Mouse (Mus musculus): Measurements from ENCODE around the gene Col23a1.

Col23a1 gene

DNA sequence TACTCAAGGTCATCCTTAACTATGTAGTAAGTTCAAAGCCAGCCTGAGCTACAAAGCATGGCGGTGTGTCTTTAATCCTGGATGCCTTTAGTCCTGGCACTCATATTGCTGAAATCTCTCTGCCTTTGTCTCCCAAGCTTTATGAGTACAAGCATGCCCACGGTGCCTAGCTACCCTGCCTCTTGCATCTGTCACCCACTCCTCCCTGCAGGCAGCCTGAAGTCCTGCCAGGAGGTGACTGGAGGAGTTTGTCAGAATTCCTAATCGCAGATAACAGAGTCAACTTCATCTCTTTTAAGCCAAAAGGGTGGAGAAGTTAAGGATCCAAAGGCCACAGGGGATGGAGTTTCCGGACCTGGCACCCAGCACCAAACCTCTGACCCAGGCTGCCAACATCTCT is 203.7 kb downstream of the Col23a1 start:
- DNase-seq, result no peak

DNA sequence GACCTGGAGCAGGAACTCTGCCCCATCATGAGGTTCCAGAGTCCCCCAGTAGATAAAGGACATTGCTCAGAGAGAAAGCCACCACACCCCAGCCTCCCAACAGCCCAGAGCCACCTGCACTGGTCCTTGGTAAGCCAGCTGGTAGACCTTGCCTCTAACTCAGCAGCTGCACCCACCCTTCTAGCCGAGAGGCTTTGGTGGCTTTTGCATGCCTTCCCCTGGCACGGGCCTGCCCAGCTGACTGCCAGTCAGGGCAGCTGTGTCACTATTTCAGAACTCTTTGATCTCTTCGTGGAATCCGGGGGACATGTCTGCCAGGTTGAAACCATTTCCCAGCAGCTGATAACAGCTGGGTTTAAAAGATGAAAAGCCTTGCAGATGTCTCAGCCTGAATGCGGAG is 204.5 kb downstream of the Col23a1 start:
- peak in 1 of 2 experiments; percentile 12 for DNase-seq

DNA sequence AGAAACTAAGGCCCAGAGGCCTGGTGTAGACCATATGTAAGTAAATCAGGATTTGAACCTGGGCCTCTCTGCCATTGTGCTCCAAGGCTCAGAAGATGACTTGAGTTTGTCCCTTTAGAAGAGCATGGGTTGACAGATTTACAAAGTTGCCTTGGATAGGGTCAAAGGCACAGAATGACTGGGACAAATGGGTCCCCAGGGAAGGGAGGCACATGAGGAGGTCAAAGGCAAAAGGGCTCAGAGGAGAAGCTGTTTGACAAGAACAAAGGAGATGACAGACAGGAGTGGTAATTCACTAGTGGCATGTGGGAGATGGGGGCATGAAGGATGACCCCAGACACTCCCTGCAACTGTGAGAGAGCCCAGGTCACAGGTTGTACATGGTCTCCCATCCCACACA is 210.1 kb downstream of the Col23a1 start:
- no peak for DNase-seq

DNA sequence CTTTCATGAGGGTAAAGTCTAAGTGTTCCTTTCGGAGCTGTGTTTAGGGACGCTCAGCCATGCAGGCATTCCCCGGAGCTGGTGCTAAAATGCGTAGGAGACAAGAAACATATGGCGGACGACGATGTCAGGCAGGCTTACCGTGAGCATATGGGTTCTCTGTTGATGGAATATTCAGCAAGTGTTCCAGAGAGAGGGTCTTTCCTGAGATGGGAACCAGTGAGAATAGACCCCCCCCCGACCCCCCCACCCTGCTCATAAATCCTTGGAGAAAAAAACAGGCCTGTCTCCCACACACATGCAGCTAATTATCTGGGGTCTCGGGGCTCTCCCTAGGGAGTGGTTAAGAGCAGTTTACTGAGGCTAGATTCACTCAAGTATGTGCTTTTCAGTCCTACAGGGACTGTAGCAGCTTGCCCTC is 212.7 kb downstream of the Col23a1 start:
- no peak for DNase-seq

DNA sequence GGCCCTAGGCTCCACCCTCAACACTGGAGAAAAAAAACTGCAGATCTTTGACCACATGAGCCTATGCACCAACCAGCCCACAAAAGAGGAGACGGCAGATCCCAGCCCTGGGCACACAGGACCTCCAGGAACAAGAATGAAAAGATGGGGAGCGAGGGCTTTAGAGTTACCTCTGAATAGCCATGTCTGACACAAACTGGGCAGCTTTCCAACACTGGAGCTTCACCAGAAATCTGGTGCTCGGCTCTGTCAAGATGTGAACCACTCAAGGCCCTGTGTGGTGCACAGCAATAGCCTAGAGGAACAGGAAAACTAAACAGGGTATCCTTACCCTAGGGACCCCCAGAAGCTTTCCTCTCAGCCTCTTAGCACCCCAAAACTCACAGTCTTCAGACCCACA is 215.2 kb downstream of the Col23a1 start:
- DNase-seq, result no peak

DNA sequence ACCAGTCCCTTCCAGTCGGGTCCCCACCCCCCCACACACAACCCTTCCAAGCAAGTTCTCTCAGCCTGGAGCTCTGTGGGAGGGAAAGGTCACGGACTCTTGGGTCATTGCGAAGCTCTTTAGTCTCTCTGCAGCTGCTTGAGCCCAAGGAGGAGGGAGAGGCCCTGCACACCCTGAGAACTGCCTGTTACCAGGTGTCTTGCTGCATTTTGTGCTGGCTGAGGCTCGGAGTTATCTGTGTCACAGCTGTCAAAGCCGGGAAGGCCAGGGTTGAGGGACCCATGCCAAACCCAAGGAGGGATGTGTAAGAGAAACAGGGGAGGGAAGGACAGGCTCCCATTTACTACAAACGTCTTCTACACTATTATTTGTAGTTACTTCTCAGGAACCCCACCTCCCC is 218.3 kb downstream of the Col23a1 start:
- DNase-seq, result no peak

DNA sequence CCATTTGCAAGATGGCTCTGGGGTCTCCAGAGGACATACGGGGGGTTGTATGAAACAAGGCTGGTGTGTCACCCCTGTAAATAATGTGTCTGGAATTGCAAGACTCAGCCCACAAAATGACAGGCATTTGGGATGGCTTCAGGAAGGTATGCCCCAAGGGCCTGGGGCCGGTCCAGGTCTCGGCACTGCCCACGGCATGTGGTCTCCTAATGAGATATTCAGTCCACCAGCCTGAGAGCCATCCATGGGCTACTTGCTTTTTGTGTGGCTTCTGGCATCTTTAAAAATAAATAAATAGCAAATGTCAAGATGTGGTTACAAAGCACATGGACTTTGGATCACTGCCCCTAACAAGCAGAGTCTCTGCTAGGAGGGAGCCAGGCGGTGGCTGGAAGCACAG is 219.5 kb downstream of the Col23a1 start:
- no peak for DNase-seq

DNA sequence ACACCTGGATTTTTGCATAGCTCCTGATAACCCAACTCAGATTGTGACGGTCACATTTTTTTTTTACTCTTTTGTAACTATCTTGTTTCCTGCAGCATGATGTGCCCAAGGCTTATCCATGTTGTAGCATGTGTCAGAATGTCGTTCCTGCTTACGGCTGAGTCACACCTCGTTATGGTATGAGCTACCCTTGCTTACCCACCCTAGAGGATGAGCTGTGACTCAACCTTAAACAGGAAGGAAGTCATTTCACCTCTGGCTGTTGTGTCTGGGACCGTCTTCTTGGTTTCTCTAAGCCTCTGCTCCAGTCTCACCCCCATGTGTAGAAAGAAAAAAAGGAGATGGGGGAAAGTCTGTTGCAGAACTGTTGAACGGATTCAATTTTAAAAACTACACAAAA is 223.3 kb downstream of the Col23a1 start:
- no peak for DNase-seq

DNA sequence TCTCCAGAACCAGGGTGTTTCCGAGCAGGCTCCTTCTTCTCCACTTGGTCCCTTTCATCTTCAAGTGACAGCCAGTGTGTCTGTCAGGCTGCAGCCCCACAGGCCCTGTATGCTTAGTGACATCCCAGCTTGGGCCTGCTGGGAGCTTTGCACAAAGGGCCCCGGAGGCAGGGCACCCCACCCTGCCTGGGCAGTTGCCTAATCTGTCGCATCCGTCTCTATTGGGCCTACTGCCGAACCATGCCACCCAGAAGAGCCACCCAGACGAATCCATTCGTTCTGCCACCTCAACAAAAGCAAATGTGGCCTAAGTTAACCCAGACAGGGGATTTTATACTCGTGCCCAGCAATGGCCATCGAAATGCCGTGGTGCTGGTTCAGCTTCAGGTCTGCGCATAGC is 225.6 kb downstream of the Col23a1 start:
- no peak for DNase-seq

DNA sequence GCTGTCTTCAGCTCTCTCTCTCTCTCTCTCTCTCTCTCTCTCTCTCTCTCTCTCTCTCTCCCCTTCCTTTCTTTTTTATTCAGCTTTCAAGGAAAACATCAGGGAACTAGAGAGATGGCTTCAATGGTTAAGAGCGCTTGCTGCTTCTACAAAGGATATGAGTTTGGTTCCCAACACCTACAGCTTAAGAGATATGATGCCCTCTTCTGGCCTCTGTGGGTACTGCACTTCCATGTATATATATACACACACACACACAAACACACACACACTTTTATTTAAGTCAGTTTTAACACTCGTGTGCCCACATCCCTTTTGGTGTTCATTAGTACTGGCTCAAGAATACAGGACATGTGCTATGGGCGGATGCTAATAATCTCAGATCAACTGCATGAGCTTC is 228.4 kb downstream of the Col23a1 start:
- DNase-seq, result no peak

DNA sequence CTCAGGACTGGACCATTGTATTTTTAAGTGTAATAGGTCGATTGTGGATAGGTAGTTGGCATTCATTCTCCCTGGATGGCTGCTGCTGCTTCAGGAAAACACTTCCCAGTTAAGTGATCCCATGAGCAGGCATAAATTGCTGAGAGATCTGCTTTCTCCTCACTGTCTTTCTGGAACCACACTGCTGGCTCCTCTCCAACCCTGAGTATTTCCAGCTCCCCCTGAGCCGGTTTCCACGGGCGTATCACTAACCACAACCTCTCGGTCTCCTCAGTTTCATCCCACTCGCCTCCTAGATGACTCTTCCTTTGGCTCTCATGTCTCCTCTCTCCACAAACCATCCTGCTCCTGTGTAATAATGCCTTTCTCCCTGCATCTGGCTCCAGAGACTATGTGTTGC is 228.9 kb downstream of the Col23a1 start:
- DNase-seq, result no peak

DNA sequence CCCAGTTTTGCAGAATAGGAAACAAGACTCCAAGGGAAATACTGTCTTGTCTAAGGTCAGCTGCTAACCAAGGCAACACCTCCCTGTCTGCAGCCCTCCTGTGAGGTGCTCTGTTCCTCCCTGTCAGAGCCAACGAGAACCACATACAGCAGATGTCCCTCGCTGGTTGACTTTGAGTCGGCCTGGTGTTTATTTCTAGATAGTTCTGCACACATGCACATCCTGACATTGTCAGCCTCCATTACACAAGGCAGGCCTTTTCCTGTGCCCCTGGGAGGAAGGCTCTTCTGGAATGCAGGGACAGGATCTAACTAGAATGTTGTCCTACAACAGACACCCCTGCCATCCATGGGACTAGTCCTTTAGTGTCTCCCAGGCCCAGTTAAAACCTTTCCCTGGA is 231.7 kb downstream of the Col23a1 start:
- no peak for DNase-seq

DNA sequence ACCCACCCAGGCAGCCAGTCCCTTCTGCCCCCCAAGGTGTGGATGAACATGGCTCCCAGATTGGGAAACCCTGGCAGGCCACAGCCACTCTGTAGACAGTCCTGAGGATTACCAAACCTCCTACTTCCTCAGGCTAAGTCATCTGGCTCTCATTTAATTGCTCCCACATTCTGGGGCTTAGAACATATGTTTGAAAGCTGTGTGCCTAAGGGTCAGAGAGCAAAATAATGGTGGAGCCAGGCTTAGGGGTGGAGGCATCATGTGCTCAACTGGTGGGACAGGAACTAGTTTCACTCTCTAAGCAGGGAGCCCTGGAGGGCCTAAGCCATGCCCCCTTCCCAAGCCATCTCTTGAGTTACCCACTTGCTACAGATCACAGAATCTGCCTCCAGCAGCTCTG is 233.5 kb downstream of the Col23a1 start:
- no peak for DNase-seq

DNA sequence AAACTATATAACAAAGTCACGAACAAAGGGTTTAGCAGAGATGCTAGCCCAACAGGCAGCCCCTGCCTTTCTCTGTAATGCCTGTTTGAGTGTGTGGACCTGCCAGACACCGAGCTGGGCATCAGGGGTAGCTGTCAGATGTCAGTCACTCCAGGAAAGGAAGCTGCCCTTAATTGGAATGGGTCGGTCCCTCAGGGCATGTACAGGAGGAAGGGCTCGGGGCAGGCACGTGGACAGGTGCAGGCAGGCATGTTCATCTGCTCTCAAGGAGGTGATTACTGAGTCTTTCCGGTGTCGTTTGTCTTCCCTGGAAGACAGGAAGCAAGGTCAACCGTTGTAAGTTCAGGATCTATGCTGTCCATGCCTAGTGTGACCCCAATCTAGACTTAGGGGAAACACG is 233.9 kb downstream of the Col23a1 start:
- DNase-seq, result no peak

DNA sequence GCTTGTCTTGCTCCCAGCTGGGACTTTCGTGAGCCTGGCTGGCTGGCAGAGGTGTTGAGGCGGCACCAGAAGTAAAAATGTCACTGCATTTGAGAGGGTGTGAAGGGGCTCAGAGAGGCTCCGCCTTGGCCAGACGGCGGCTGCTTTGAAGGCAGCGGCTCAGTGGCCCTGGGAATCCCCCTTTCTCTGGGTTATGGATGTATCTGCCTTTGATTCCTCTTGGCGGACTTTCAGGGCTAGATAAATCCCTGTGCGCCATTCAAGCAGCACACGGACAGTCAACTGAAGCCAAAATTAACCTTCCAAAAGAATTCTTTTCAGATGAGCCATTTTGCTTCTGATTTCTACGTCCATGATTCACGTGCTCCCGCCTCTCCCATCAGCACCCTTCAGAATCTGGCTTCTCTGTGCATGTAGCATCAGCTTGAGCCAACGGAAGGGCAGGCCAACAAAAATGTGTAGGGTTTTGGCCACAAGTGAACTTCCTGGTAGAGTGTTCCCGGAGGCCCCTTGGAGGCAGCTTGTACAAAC is 237.0 kb downstream of the Col23a1 start:
- no peak for DNase-seq

DNA sequence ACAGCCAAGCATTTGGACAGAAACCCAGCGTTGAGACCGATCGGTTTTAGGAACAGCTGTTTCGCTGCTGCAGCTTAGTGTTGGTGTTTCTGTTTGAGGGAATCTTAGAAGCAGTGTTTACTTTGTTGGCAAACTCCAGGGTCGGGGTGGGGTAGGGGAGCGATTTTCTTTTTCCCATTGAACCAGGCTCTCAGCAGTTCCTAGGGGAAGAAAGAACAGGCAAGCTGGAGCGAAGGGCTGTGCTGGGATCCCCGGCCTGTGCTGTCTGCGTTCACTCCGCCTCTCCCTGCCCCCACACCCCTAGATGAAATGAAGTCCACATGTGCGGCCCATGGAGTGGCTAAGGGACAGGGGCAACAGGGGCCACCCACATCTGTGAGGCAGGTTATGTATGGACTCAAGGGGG is 243.4 kb downstream of the Col23a1 start:
- DNase-seq, result no peak

DNA sequence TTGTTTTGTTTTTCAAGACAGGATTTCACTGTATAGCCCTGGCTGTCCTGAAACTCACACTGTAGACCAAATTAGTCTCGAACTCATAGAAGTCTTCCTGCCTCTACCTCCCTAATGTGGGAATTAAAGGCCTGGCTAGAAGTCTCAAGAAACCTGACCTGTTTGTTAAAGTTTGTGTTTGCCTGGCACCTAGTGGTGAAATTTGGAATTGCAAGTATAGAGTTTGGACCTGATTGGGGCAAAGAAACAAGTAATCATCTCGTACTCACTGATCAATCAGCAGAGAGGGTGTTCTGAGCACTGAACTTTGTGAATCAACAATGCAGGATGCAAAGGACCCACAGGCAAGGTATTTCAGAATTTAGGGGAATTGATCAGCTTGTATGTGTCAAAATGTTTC is 244.6 kb downstream of the Col23a1 start:
- DNase-seq, result peak; percentile 20 to 66

DNA sequence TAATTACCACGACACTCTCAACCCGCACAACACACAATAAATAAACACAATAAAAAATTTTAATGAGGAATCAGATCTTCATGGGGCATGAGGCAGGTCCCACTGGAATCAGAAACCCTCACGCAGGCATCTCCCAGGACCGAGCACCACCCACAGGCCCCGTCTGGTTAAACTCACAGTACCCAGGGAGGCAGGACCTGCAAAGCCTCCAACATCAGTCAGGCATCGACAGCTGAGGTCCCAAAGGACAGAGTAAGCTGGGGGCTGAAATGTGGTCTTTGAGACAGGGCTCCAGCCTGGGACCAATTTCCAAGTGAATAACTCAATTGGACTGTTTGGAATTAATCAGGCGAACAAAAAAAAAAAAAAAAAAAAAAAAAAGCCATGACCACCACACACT is 248.7 kb downstream of the Col23a1 start:
- DNase-seq, result no peak

DNA sequence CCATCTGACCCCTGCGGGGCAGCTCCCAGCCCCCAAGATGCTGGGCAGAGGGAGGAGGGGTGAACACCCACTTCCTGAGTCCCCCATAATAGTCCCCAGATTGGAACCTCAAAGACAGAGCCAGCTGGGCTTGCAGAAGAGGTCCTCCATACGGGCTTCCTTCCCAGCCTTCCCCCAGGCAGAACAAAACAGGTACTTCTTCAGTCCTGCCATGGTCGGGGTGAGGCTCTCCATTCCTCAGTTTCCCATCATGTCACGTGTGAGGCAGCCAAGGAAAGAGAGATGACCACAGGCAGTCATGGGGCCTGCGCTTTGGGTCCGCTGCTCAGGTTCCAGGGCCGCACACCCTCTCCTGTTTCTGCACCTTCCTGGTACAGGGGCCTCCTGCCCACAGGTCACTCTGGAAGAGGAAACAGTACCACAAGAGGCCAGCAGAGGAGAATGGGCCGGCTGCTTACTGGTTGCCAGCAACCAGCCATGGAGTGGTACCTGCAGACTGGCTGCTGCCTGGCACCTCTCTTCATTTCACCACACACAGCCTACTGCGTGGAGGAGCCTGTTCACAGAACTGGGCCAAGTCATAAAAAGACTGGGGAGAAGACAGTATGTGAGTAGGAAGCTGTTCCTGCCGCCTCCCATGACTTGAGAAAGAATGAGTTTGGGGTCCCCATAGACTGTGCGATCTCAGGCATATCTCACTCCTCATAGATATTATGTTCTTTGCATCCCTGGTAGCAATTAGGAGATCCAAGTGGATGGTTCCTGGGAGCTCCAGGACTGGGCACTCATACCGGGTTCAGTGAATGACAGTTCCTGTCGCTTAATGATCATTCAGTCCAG is 249.4 kb downstream of the Col23a1 start:
- DNase-seq, result no peak

DNA sequence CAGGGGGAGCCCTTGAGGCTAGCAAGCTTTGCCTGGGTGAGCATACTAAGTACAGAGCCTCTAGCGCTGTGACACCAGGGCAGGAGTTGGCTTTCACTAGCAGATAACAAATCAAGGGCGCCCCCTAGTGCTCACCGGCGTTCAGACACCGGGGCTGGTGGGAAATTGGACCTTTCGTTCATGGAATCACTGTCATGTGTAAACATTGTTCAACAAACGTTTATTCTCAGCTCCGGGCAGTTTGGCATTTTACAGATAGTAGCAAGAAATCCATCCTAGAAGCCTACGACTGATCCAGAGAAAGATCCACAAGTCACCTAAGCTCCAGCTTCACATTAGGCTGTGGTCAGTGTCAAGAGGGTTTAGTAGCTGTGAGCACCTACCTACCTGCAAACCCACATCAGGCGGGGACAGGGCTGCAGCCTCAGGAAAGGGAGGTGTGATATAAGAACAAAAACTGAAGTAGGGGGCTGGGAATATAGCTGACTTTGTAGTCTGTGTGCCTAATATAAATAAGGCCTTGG is 250.1 kb downstream of the Col23a1 start:
- peak; percentile 93 to 96 for DNase-seq

DNA sequence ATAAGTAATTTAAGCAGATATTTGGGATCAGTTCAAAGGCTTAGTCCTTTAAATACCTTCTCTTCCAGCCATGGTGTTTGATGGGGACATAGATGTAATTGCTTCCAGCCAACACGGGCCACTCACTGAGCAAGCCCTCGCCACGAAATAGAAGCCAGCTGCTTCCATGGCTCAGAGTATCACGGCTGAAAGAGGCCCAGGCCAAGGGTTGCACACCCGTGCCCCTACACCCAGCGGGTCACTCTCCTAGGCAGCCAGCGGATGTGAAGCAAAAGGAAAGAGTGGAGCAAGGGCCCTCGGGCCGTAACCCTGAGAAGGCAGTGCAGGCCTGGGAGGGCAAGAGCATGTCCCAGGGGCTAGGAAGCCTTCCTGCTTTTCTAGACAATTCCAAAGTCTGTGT is 252.7 kb downstream of the Col23a1 start:
- peak; percentile 46 to 57 for DNase-seq

DNA sequence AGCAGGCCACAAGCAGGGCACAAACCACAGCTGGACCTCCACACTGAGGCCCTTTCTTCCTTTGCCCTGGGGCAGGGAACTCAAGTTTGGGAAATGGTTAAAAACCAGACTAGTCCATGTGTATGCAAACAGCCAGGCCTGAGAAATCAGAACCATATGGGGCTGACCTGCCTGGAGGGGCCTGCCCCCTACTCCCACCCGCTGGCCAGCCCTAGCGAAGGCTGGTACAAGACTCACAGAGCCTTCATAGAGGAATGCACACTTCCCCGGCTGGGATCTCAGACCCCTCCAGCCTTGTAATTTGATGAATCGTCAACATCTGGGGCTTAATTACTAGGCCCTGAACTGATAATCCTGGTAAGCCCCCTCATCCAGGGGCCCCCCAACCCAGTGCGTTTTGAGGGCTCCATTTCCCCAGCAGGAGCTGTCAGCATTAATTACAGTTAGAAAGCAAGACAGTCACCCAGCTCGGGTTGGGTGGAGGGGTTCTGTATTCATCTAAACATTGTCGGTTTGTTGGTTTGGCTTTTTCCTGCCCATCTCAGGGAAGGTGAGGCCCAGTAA is 253.8 kb downstream of the Col23a1 start:
- DNase-seq, result no peak

DNA sequence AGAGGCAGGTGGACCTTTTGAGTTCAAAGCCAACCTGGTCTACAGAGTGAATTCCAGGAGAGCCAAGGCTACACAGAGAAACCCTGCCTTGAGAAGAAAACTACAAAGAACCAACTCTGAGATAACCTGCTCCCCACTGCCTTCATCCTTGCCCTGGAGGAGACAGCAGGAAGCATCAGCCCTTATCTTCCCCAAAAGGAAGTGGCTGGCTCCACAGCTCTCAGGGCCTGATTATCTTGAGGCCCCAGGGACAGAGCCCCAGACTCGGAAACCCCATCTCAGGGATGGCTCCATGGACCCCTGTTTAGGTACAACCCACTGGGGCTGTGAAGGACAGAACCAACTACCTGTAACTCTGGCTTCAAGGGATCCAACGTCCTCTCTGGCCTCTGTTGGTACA is 254.7 kb downstream of the Col23a1 start:
- DNase-seq, result no peak

DNA sequence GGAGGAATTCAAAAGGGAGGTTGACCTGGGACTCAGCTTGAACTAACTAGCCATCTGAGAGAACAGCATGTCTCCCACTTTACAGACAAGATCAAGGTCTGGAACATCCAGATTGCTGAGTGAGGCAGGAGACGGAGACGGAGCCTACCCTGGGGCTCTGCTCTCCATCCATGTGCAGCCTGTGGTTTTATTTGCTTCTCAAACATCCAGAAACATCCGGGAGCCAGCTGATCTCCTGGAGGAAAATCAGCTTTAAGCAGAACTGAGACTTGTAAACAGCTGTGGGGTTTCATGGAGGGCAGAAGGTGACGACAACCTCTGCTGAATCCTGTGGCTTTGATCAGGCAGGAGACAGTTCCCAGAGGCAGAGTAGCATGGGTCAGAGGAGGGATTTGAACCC is 256.1 kb downstream of the Col23a1 start:
- DNase-seq, result no peak
